Mouse (Mus musculus): ENCODE measurements around the gene Etnk1. TPM values are rescaled to one million over a fixed set of nuclear protein-coding genes. Genes with fewer than 3 reads are reported as not detected.

Gene Etnk1
- polyA plus RNA-seq, 1 experiment from 2014 or later, result 8.7 TPM

GRCm38 (mm10) chr6:143190838-143191476, 23.9 kb downstream of the Etnk1 start:
- WGBS (ENCODE audit: insufficient replicate concordance), result 75% methylated on average over 7 of the region's 7 CpGs
- Histone ChIP-seq H3K4me3 (ENCODE audit: low read depth, low read length) (no peak overlapping the region), H3K9ac (ENCODE audit: low read depth, low read length) (no peak overlapping the region), H3K27ac (ENCODE audit: low read length) (no peak overlapping the region), H3K36me3 (ENCODE audit: control insufficient read depth, insufficient read depth) (peaks cover 3% of the 10 kb centered on the region; the same call in 1 of the 2 replicates), H3K27me3 (ENCODE audit: control insufficient read depth, insufficient read depth, low read depth, low read length) (no peaks in the 10 kb centered on the region), H3K9me3 (replicated peaks; ENCODE audit: control insufficient read depth, low read length) (no peaks in the 10 kb centered on the region), H3K4me2 (ENCODE audit: low read depth, low read length) (no peak overlapping the region), H3K4me1 (ENCODE audit: control insufficient read depth, low read depth, low read length) (no peaks in the 10 kb centered on the region)
- no peak for ATAC-seq (ENCODE audit: low read depth)

- Histone ChIP-seq H3K9ac (ENCODE audit: low read depth, low read length) (no peak overlapping the region), H3K27me3 (ENCODE audit: control insufficient read depth, insufficient read depth, low read depth, low read length) (no peaks in the 10 kb centered on the region), H3K4me2 (ENCODE audit: low read depth, low read length) (no peak overlapping the region), H3K9me3 (replicated peaks; ENCODE audit: control insufficient read depth, low read length) (no peaks in the 10 kb centered on the region), H3K36me3 (ENCODE audit: control insufficient read depth, insufficient read depth) (peaks cover 3% of the 10 kb centered on the region; the same call in 1 of the 2 replicates), H3K4me1 (ENCODE audit: control insufficient read depth, low read depth, low read length) (no peaks in the 10 kb centered on the region), H3K4me3 (ENCODE audit: low read depth, low read length) (no peak overlapping the region), H3K27ac (ENCODE audit: low read length) (no peak overlapping the region)
- ATAC-seq (ENCODE audit: low read depth), result no peak
- WGBS (ENCODE audit: insufficient replicate concordance), result 77% methylated on average over 9 of the region's 9 CpGs
Measured at GRCm38 (mm10) chr6:143191477-143192098, 24.6 kb downstream of the Etnk1 start.

DNA sequence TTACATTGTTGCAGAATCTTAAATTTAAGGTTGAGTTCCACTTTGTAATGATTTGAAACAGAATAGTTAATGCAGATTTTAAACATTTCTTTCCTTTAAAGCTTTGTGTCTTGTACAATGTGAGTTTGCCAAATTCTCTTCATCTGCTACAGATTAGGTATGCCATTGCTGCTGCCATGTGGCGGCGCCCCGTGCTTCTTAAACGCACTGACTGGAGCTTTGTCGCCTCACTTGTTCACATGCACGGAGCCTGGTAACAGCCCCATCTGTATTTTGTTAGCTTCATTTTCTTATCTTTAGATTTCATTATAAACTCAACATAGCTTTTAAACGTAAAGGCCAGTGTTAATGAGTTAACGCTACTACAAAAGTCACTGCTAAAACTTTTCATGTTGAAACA, 25.7 kb downstream of the Etnk1 start:
- Histone ChIP-seq H3K27ac (ENCODE audit: low read length) (no peak overlapping the region), H3K4me1 (ENCODE audit: control insufficient read depth, low read depth, low read length) (no peaks in the 10 kb centered on the region), H3K36me3 (ENCODE audit: control insufficient read depth, insufficient read depth) (peaks cover 10% of the 10 kb centered on the region), H3K4me3 (ENCODE audit: low read depth, low read length) (no peak overlapping the region), H3K4me2 (ENCODE audit: low read depth, low read length) (no peak overlapping the region), H3K9ac (ENCODE audit: low read depth, low read length) (no peak overlapping the region), H3K27me3 (ENCODE audit: control insufficient read depth, insufficient read depth, low read depth, low read length) (no peaks in the 10 kb centered on the region), H3K9me3 (replicated peaks; ENCODE audit: control insufficient read depth, low read length) (no peaks in the 10 kb centered on the region)
- 87% methylated on average over 8 of the region's 8 CpGs for WGBS (ENCODE audit: insufficient replicate concordance)
- ATAC-seq (ENCODE audit: low read depth), result no peak

DNA sequence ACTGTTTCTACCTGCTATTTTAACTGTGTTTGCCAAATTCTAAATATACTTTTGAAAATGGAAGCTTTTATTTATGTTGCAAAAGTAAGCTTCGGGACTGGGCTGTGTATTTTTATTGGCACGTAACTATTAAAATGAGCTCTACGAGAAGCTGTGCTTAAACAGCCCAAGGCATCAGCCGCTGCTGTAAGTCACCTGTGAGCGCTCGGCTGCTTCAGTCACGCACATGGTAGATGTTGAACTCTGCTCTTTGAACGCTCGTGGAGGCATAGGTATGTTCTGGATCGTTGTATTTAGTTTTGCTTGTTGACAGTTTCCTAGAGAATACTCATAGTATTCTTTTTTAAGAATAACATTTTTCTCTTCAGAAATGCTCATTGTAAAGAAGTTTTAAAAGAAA, 26.1 kb downstream of the Etnk1 start:
- Histone ChIP-seq H3K27ac (ENCODE audit: low read length) (no peak overlapping the region), H3K9me3 (replicated peaks; ENCODE audit: control insufficient read depth, low read length) (no peaks in the 10 kb centered on the region), H3K4me3 (ENCODE audit: low read depth, low read length) (no peak overlapping the region), H3K36me3 (ENCODE audit: control insufficient read depth, insufficient read depth) (peaks cover 11% of the 10 kb centered on the region), H3K4me1 (ENCODE audit: control insufficient read depth, low read depth, low read length) (no peaks in the 10 kb centered on the region), H3K4me2 (ENCODE audit: low read depth, low read length) (no peak overlapping the region), H3K9ac (ENCODE audit: low read depth, low read length) (no peak overlapping the region), H3K27me3 (ENCODE audit: control insufficient read depth, insufficient read depth, low read depth, low read length) (no peaks in the 10 kb centered on the region)
- 79% methylated on average over 10 of the region's 10 CpGs for WGBS (ENCODE audit: insufficient replicate concordance)
- ATAC-seq (ENCODE audit: low read depth), result peak; percentile 58; the same call in 1 of the 2 replicates

GRCm38 (mm10) chr6:143193641-143194040, 26.6 kb downstream of the Etnk1 start:
- Histone ChIP-seq H3K9me3 (replicated peaks; ENCODE audit: control insufficient read depth, low read length) (no peaks in the 10 kb centered on the region), H3K36me3 (ENCODE audit: control insufficient read depth, insufficient read depth) (peaks cover 16% of the 10 kb centered on the region), H3K4me2 (ENCODE audit: low read depth, low read length) (no peak overlapping the region), H3K27ac (ENCODE audit: low read length) (no peak overlapping the region), H3K9ac (ENCODE audit: low read depth, low read length) (no peak overlapping the region), H3K4me3 (ENCODE audit: low read depth, low read length) (no peak overlapping the region), H3K27me3 (ENCODE audit: control insufficient read depth, insufficient read depth, low read depth, low read length) (no peaks in the 10 kb centered on the region), H3K4me1 (ENCODE audit: control insufficient read depth, low read depth, low read length) (no peaks in the 10 kb centered on the region)
- no peak for ATAC-seq (ENCODE audit: low read depth)
- 83% methylated on average over 6 of the region's 6 CpGs for WGBS (ENCODE audit: insufficient replicate concordance)

DNA sequence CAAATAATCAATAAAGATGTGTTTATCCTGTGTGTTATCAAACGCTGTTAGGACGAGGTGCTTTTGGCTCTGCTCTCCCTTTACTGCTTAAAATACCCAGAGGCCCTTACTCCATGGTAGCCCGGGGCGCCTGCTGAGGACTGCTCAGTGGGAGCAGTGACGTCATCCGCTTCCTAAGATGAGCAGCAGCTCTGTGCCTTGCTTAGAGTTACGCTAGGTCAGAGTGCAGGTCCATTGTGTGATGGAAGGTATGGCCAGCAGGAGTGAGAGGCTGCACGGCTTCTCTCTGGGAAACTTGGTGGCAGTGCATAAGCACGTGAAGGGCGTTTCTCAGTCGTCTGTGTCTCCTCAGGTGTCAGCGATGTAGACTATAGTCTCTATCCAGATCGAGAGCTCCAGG, 30.0 kb downstream of the Etnk1 start:
- no peak overlapping the region for H3K9ac ChIP-seq (ENCODE audit: low read depth, low read length)
- no peaks in the 10 kb centered on the region for H3K9me3 ChIP-seq (replicated peaks; ENCODE audit: control insufficient read depth, low read length)
- H3K36me3 ChIP-seq (ENCODE audit: control insufficient read depth, insufficient read depth), result peaks cover 22% of the 10 kb centered on the region
- H3K4me3 ChIP-seq (ENCODE audit: low read depth, low read length), result no peak overlapping the region
- no peaks in the 10 kb centered on the region for H3K27me3 ChIP-seq (ENCODE audit: control insufficient read depth, insufficient read depth, low read depth, low read length)
- H3K4me1 ChIP-seq (ENCODE audit: control insufficient read depth, low read depth, low read length), result no peaks in the 10 kb centered on the region
- H3K27ac ChIP-seq (ENCODE audit: low read length), result no peak overlapping the region
- ATAC-seq (ENCODE audit: low read depth), result 0 out of 2 replicates have a peak, but pooled peaks have one; percentile 5
- 83% methylated on average over 13 of the region's 13 CpGs for WGBS (ENCODE audit: insufficient replicate concordance)
- no peak overlapping the region for H3K4me2 ChIP-seq (ENCODE audit: low read depth, low read length)

GRCm38 (mm10) chr6:143198421-143198820, 31.4 kb downstream of the Etnk1 start:
- peak; percentile 13; the same call in 1 of the 2 replicates for ATAC-seq (ENCODE audit: low read depth)

GRCm38 (mm10) chr6:143203097-143203496, 36.1 kb downstream of the Etnk1 start:
- WGBS (ENCODE audit: insufficient replicate concordance), result 81% methylated on average over 15 of the region's 15 CpGs
- Histone ChIP-seq H3K9ac (ENCODE audit: low read depth, low read length) (no peak overlapping the region), H3K4me1 (ENCODE audit: control insufficient read depth, low read depth, low read length) (no peaks in the 10 kb centered on the region), H3K36me3 (ENCODE audit: control insufficient read depth, insufficient read depth) (peaks cover 18% of the 10 kb centered on the region), H3K27me3 (ENCODE audit: control insufficient read depth, insufficient read depth, low read depth, low read length) (no peaks in the 10 kb centered on the region), H3K4me2 (ENCODE audit: low read depth, low read length) (no peak overlapping the region), H3K9me3 (replicated peaks; ENCODE audit: control insufficient read depth, low read length) (no peaks in the 10 kb centered on the region), H3K4me3 (ENCODE audit: low read depth, low read length) (no peak overlapping the region), H3K27ac (ENCODE audit: low read length) (no peak overlapping the region)
- no peak for ATAC-seq (ENCODE audit: low read depth)

More at GRCm38 (mm10) chr6:143198421-143198820, 31.4 kb downstream of the Etnk1 start:
- Histone ChIP-seq H3K27me3 (ENCODE audit: control insufficient read depth, insufficient read depth, low read depth, low read length) (no peaks in the 10 kb centered on the region), H3K27ac (ENCODE audit: low read length) (no peak overlapping the region), H3K9me3 (replicated peaks; ENCODE audit: control insufficient read depth, low read length) (no peaks in the 10 kb centered on the region), H3K4me2 (ENCODE audit: low read depth, low read length) (no peak overlapping the region), H3K4me3 (ENCODE audit: low read depth, low read length) (no peak overlapping the region), H3K4me1 (ENCODE audit: control insufficient read depth, low read depth, low read length) (no peaks in the 10 kb centered on the region), H3K36me3 (ENCODE audit: control insufficient read depth, insufficient read depth) (peaks cover 22% of the 10 kb centered on the region), H3K9ac (ENCODE audit: low read depth, low read length) (no peak overlapping the region)
- whole genome bisulfite sequencing (ENCODE audit: insufficient replicate concordance), result 84% methylated on average over 7 of the region's 7 CpGs

- Histone ChIP-seq H3K9me3 (replicated peaks; ENCODE audit: control insufficient read depth, low read length) (peaks cover 4% of the 10 kb centered on the region; the same call in 1 of the 2 replicates), H3K36me3 (ENCODE audit: control insufficient read depth, insufficient read depth) (peaks cover 6% of the 10 kb centered on the region; the same call in 1 of the 2 replicates), H3K27ac (ENCODE audit: low read length) (no peak overlapping the region), H3K4me1 (ENCODE audit: control insufficient read depth, low read depth, low read length) (no peaks in the 10 kb centered on the region), H3K27me3 (ENCODE audit: control insufficient read depth, insufficient read depth, low read depth, low read length) (no peaks in the 10 kb centered on the region), H3K4me2 (ENCODE audit: low read depth, low read length) (no peak overlapping the region), H3K9ac (ENCODE audit: low read depth, low read length) (no peak overlapping the region), H3K4me3 (ENCODE audit: low read depth, low read length) (no peak overlapping the region)
- 73% methylated on average over 3 of the region's 3 CpGs for WGBS (ENCODE audit: insufficient replicate concordance)
- ATAC-seq (ENCODE audit: low read depth), result no peak
Measured at GRCm38 (mm10) chr6:143208880-143209279, 41.9 kb downstream of the Etnk1 start.
